Mouse (Mus musculus): ENCODE data around the gene Cdc42ep3. TPM values are rescaled to one million over a fixed set of nuclear protein-coding genes. Genes with fewer than 3 reads are reported as not detected.

Gene Cdc42ep3
- polyA plus RNA-seq, 3 experiments from 2014 or later, result 37.0 to 40.4 (median 39.4) TPM

GRCm38 (mm10) chr17:79343334-79343946 is 11.5 kb downstream of the Cdc42ep3 start:
- no peak for ATAC-seq

GRCm38 (mm10) chr17:79342639-79343333 is 12.1 kb downstream of the Cdc42ep3 start:
- ATAC-seq, result no peak

GRCm38 (mm10) chr17:79341946-79342470 is 12.9 kb downstream of the Cdc42ep3 start:
- no peak for ATAC-seq

- no peak for ATAC-seq
Observed at GRCm38 (mm10) chr17:79337494-79337893, 17.4 kb downstream of the Cdc42ep3 start.

GRCm38 (mm10) chr17:79334701-79335100 is 20.2 kb downstream of the Cdc42ep3 start:
- no peak for ATAC-seq

- no peak for ATAC-seq
Observed at GRCm38 (mm10) chr17:79333650-79334049, 21.2 kb downstream of the Cdc42ep3 start.

- no peak for ATAC-seq
Observed at GRCm38 (mm10) chr17:79332864-79333263, 22.0 kb downstream of the Cdc42ep3 start.

GRCm38 (mm10) chr17:79330397-79330796 is 24.5 kb downstream of the Cdc42ep3 start:
- ATAC-seq, result no peak

- ATAC-seq, result no peak
Observed at GRCm38 (mm10) chr17:79326868-79327376, 28.0 kb downstream of the Cdc42ep3 start.

- ATAC-seq, result no peak
Observed at GRCm38 (mm10) chr17:79317085-79317751, 37.7 kb downstream of the Cdc42ep3 start.

GRCm38 (mm10) chr17:79315415-79316094 is 39.3 kb downstream of the Cdc42ep3 start:
- no peak for ATAC-seq

- ATAC-seq, result no peak
Observed at GRCm38 (mm10) chr17:79310465-79310864, 44.4 kb downstream of the Cdc42ep3 start.

GRCm38 (mm10) chr17:79309506-79309905 is 45.4 kb downstream of the Cdc42ep3 start:
- no peak for ATAC-seq

GRCm38 (mm10) chr17:79305644-79306043 is 49.2 kb downstream of the Cdc42ep3 start:
- ATAC-seq, result no peak

GRCm38 (mm10) chr17:79303744-79304497 is 51.0 kb downstream of the Cdc42ep3 start:
- ATAC-seq, result no peak

GRCm38 (mm10) chr17:79303238-79303637 is 51.7 kb downstream of the Cdc42ep3 start:
- no peak for ATAC-seq

- ATAC-seq, result no peak
Observed at GRCm38 (mm10) chr17:79299925-79300324, 55.0 kb downstream of the Cdc42ep3 start.

GRCm38 (mm10) chr17:79298968-79299367 is 55.9 kb downstream of the Cdc42ep3 start:
- no peak for ATAC-seq

- ATAC-seq, result no peak
Observed at GRCm38 (mm10) chr17:79295926-79296325, 59.0 kb downstream of the Cdc42ep3 start.

GRCm38 (mm10) chr17:79291672-79292071 is 63.2 kb downstream of the Cdc42ep3 start:
- no peak for ATAC-seq

GRCm38 (mm10) chr17:79290697-79291096 is 64.2 kb downstream of the Cdc42ep3 start:
- no peak for ATAC-seq

- ATAC-seq, result no peak
Observed at GRCm38 (mm10) chr17:79287302-79287701, 67.6 kb downstream of the Cdc42ep3 start.

All from inflammation-experienced regulatory T-cells, adult 6 months (primary cell).